Mouse (Mus musculus) lung, postnatal 25 days (tissue): Measurements from ENCODE around the gene Gm28042.

Experiments used
- DNase-seq: peaks from one replicate; pipeline ENCODE4 v3.0.0; 2022; ENCODE audit warnings: low spot score

Gene Gm28042

DNA sequence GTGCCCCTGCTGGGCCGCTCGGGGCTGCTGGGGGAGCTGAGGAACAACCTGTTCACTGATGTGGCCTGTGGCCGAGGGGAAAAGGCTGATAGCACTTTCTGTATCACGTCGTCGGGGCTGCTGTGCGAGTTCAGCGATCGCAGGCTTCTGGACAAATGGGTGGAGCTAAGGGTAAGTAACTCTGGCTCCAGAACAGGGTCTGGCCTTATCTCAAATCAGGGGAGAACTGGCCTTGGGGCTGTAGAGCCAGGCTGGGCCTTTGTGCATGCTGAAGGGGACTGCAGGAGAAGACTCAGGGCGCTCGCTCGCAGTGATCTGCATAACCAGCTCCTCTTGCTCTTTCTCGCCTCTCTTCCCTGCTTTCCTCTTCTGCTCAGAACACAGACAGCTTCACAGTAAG is 14.4 kb upstream of the Gm28042 start:
- DNase-seq: no peak

- no peak for DNase-seq
Measured at GRCm38 (mm10) chr2:120013831-120014486, 13.3 kb upstream of the Gm28042 start.

- DNase-seq: no peak
Measured at GRCm38 (mm10) chr2:120015882-120016281, 11.4 kb upstream of the Gm28042 start.

DNA sequence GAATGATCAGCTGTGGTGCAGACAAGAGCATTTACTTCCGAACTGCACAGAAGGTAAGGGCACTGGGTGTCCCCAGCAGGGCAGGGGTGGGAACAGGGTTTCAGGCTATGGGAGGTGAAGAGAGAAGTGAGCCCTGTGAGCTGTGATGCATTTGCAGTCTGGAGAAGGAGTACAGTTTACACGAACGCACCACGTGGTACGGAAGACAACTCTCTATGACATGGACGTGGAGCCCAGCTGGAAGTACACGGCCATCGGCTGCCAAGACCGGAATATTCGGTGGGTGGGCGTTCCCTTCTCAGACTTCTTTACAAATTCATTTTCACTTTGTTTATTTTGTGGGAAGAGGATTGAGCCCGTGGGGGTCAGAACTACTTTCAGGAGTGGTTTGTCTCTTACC is 9.7 kb upstream of the Gm28042 start:
- no peak for DNase-seq

- DNase-seq: no peak
Measured at GRCm38 (mm10) chr2:120024337-120024736, 3.0 kb upstream of the Gm28042 start.

DNA sequence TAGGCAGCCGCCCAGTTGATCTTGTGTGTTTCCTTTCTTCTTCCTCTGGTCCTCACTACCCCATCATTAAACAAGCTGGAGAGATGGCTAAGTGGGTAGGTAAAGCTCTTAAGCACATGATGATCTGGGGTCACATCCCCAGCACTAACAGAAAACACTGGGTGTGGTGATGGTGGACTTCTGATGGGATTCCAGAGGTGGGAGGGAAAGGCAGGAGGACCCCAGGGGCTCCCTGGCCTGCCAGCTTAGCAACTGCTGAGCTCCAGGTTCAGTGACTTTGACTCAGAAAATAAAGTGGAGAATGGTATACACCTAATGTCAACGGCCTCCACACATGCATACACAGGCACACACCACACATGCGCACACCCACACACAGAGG is 648 bp downstream of the Gm28042 start:
- no peak for DNase-seq

DNA sequence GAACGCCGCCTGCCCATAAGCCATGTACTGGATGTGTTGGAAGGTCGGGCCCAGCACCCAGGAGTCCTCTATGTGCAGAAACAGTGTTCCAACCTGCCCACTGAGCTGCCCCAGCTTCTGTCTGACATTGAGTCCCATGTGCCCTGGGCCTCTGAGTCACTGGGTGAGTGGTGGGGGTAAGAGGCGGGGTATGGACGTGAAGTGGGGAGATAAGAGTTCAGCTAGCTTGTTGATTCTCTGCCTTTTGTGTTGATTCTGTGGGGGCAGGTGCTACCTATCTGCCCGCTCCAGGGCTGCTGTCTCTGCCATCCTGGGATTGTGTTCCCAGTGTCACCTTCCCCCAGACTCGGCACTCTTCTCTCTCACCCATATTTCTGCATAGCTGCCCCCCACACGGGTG is 3.1 kb downstream of the Gm28042 start:
- no peak for DNase-seq

DNA sequence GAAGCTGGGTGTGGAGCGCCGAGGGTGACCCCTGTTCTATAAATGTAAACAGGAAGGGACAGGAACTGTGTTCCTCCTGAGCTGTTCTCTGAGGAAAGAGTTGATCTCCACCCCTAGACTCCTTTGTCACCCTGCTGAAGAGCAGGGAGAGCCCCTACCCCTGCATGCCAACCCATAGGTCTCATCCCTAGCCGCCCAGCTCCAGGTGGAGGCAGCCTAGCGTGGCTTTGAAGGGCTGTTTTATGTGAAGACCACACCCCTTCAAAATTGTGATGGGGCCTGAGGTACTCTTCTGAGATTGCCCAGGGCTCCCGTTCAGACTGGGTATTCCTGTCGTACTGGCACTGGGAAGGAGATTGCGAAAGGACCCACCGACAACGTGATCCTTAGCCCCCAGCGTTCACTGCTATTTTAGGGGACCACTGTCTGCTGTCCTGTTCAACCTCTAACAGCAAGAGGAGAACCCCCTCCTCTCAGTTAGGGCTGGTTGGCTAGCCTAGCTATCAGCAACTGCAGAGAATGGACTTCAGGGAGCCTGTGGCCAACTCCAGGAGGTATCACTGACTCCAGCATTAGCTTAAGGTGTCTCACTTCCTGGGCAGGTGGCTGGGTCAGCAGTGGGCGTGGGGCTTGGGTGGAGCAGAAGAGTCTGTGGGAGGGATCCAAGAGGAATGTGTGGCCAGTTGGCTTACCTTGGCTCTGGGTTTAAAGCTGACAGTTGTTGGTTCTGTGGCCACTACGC is 5.6 kb downstream of the Gm28042 start, which contains the start of gene Pla2g4b:
TSS of gene Pla2g4b (plus strand) at position 692 of the 742 bp plus-strand sequence.
- no peak for DNase-seq

DNA sequence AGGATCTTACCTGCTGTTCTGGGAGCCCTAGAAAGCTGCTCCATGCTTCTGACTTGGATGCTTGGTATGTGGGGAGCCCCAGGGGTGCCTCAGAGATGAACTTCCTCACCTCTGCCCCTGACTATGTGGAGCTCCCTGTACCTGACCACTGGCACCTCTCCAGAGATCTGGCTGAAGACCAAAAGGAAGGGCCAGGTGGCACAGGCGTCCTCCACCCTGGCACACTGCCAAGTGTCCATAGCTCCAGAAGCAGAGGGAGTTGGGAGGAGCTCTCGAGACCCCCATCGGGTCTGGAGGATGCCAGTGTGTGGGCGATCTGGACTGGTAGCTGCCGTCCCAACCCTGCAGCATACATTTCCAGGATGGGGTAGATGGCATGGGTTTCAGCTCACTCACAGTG is 6.4 kb downstream of the Gm28042 start:
- no peak for DNase-seq

- DNase-seq: no peak
Measured at GRCm38 (mm10) chr2:120037744-120038143, 10.5 kb downstream of the Gm28042 start.

- DNase-seq: no peak
Measured at GRCm38 (mm10) chr2:120040991-120041390, 13.7 kb downstream of the Gm28042 start.

DNA sequence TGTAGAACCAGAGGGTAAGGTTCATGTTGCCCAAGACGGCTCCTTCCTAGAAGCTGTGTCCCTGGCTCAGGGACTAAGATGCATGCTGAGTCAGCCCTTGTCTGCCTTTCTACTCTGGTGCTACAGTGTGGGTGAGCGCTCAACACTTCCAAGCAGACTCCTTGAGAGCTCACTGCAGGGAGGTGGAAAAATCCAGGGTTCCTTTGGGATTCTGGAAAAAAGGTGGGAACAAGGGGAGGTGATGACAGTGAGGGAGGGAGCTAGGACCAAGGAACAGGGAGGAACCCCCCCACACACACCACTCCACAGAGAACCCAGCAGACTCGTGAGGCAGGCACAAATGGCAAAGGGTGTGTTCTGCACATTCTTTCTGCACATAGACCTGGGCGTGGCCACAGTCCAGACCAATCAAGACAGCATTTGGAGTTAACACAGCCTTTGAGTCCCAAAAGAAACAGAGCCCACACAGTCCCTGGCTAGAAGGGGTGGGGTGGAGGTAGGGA is 16.9 kb downstream of the Gm28042 start:
- DNase-seq: peak; percentile 47

DNA sequence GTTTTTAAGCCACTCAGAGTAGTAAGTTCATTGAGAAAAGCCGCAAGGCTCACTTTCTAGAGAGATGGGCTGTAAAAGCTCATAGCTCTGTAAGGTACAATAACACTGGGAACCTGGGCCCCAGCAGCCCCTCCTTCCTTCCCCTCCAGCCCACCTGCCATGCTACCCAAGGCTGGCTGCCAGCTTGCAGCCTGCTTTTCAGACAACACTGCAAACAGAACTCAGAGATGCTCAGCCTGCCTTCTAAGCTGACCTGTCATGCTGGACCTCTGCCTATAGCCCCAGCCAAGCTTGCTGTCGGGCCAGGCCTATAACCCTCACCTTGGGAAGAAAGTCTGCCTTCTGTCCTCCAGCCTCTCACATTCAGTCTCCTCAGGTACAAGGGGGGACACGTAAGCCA is 17.4 kb downstream of the Gm28042 start:
- DNase-seq: no peak

DNA sequence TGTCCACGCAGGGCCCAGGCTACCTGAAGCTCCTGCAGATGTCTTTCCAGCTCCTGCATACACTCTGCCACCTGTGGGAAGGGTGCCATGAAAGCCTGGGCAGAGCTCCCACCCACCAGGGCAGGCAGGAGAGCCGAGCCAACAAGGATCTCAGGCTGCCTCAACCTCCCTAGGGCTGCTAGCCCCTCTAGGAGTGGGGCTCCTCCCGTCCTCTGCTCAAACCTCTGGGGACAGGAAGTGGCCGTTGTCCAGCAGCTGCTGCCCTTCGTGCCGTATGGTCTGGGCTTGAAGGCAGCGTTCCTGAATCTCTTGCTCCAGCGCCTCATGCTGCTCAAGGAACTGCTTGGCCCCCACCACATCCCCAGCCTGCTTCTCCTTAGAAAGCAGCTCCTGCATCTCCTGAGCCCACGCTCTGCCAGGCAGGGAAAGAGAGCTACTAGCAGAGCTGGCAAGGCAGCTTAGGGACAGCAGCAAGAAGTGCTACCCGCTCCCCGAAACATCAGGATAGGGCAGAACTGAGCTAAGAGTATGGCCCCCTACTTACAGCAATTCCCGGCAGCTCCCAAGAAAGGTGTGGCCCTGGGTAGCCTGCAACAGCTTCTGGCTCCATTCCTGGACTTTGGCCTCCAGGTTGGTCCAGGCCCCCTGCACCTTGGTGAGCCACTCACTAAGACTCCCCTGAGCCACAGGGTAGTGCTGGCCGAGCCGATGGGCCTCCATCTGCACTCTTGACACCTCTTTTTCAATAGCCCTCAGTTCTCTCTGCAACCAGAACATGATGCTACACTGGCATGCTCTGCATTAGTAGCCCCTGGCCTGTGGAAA is 19.4 kb downstream of the Gm28042 start:
- no peak for DNase-seq

DNA sequence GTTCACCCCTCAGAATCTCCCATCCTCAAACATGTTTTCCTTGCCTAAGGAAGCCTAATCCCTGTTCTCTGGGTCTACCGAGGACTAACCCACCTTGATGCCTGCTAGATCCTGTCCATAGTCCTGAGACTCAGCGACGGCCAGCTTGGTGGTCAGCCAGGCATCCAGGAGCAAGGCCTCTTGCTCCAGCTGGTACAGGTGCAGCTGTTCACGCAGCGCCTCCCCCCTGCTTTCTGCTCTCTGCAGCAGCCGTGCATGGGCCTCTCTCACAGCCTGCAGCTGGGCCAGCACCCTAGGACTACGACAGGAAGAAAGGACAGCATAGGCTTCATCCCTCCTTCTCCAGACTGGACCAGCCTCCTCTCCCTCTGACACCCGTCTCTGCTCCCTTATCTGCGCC is 20.9 kb downstream of the Gm28042 start:
- no peak for DNase-seq

DNA sequence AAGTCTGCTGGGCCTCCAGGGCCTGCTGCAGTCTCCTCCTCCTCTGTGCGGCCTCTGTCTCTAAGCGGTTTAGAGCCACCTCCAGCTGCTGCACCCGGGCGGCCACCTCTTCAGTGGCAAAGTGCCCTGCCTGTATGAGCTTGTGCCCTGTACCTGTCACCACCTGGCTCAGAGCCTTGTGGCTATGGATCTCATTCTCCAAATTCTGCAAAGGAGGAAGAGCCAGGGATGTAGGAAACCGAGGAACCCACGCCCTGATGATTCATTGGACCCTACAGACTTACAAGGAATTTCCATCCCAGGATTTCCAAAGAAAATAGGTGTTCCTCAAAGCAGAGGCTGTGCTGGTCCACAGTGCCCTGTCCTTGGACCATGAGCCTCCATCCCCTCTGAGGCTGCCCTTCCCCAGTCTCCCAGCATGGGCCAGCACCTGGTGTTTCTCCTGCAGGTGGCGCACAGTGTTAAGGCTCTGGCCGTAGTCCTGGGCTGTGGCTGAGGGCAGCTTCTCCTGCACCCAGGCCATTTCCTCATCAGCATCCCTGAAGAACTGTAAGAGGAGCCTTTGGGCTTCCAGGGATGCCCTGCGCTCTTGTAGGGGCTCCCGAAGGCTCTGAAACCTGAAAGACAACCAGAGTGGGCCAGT is 22.5 kb downstream of the Gm28042 start:
- peak; percentile 66 for DNase-seq

GRCm38 (mm10) chr2:120051405-120051804 is 24.1 kb downstream of the Gm28042 start:
- DNase-seq: no peak

GRCm38 (mm10) chr2:120054771-120055552 is 27.7 kb downstream of the Gm28042 start:
- DNase-seq: no peak

- DNase-seq: no peak
Measured at GRCm38 (mm10) chr2:120055923-120056322, 28.6 kb downstream of the Gm28042 start.

DNA sequence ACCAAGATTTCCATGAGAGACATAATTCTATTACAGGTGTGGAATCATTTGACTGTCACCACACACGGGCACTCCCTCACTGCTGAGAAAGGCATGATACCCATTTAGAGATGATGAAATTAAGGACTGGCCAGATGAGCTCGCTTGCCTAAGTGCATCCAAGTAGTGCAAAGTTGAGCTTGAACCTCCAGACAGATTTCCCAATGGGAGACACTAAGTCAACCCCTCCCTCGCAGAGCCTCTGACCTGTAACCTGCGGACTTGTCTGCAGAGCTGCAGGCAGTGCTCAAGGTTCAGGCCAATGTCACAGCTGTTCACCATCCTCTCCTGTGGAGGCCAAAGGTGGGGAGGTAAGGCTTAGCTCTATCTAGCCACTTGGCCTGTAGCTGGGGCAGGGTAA is 31.5 kb downstream of the Gm28042 start:
- DNase-seq: no peak

- DNase-seq: peak; percentile 50
Measured at GRCm38 (mm10) chr2:120059466-120059865, 32.2 kb downstream of the Gm28042 start.
